8 mouse cellular contexts compared by ENCODE assay signal in the genomic region with DNA sequence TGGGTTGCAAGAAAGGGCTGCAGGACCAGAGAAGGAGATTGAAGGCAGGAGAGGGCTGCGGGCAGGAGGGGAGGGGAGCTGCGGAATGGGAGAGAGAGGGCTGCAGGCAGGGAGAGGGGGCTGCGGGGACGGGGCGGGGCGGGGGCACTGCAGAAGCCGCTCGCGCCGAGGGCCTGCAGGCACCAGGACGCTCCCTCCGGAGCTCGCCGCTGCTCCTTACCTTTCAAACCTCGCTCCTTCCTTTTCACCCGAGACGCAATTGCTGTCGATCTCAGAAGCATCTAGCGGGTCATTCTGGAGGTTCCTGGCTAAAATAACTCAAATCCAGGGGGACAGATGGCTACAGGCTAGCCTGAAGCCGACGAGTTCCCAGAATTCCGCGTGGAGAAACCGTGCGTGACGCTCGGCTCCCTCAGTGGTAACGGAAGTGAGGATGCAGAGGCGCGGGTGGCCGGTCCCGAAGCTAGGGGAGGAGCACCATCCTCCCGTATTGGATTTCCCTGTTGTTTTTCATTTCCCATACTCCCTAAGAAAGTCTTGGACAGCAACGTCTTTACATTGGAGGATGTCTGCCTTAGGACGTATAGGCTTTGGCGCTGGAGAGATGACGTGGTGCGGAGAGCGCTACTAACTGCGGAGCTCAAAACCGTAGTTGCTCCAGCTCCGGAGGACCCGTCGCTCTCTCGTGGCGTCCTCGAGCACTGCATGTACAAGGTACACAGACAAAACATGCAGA. TPM values are rescaled to one million over a fixed set of nuclear protein-coding genes. Genes with fewer than 3 reads are reported as not detected.
A peak's percentile ranks its signal among the peaks of the same experiment; 100 is the strongest.
DNase-seq lines count a peak whose midpoint lies in the region; ATAC-seq and TF ChIP-seq lines count a peak whose summit lies in the region.

No protein-coding gene starts in this region.

- peak overlapping the region; percentile 81 for H3K4me3 ChIP-seq in G1E (ENCODE audit: low read depth, low read length)
- peak overlapping the region; percentile 69 for H3K4me3 ChIP-seq in forebrain, embryonic 13.5 days
- peak overlapping the region; percentile 74 for H3K4me3 ChIP-seq in liver, embryonic 16.5 days (ENCODE audit: low read depth, low read length)
- H3K4me3 ChIP-seq in neural tube, embryonic 12.5 days, result peak overlapping the region; percentile 67
- peak overlapping the region; percentile 72 for H3K4me3 ChIP-seq in stomach, postnatal 0 days (ENCODE audit: low read depth, low read length)

- no peak for TF ChIP-seq CTCF in G1E (IDR thresholded peaks at IDR 0.05; ENCODE audit: low read depth, low read length)
- TF ChIP-seq CTCF in stomach, postnatal 0 days (IDR thresholded peaks at IDR 0.05; ENCODE audit: low read depth), result peak; percentile 71

- H3K36me3 ChIP-seq in G1E (replicated peaks), result peaks cover 59% of the 10 kb centered on the region
- H3K36me3 ChIP-seq in forebrain, embryonic 13.5 days (ENCODE audit: poor library complexity, severe bottlenecking), result peaks cover 58% of the 10 kb centered on the region
- no peaks in the 10 kb centered on the region for H3K36me3 ChIP-seq in liver, embryonic 16.5 days (ENCODE audit: control insufficient read depth, insufficient read depth)
- H3K36me3 ChIP-seq in neural tube, embryonic 12.5 days, result peaks cover 42% of the 10 kb centered on the region
- H3K36me3 ChIP-seq in stomach, postnatal 0 days (ENCODE audit: control insufficient read depth, insufficient read depth, low read length), result peaks cover 11% of the 10 kb centered on the region

- H3K4me1 ChIP-seq in G1E (ENCODE audit: insufficient read depth, low read depth, low read length), result peaks cover 20% of the 10 kb centered on the region
- H3K4me1 ChIP-seq in forebrain, embryonic 13.5 days, result peaks cover 22% of the 10 kb centered on the region
- H3K4me1 ChIP-seq in liver, embryonic 16.5 days (ENCODE audit: control insufficient read depth, low read depth, low read length), result peaks cover 12% of the 10 kb centered on the region
- peaks cover 16% of the 10 kb centered on the region for H3K4me1 ChIP-seq in neural tube, embryonic 12.5 days
- no peaks in the 10 kb centered on the region; the same call in 1 of the 2 replicates for H3K4me1 ChIP-seq in stomach, postnatal 0 days (replicated peaks; ENCODE audit: control insufficient read depth, insufficient read depth)

- H3K9me3 ChIP-seq in G1E (replicated peaks), result no peaks in the 10 kb centered on the region; the same call in 1 of the 2 replicates
- no peaks in the 10 kb centered on the region for H3K9me3 ChIP-seq in forebrain, embryonic 13.5 days (replicated peaks)
- no peaks in the 10 kb centered on the region for H3K9me3 ChIP-seq in liver, embryonic 16.5 days (replicated peaks; ENCODE audit: control insufficient read depth, low read length)
- H3K9me3 ChIP-seq in neural tube, embryonic 12.5 days, result no peaks in the 10 kb centered on the region
- H3K9me3 ChIP-seq in stomach, postnatal 0 days (ENCODE audit: control insufficient read depth, low read length), result no peaks in the 10 kb centered on the region

- under 1% methylated on average over 40 of the region's 47 CpGs for WGBS in forebrain, embryonic 13.5 days
- WGBS in liver, embryonic 16.5 days (ENCODE audit: insufficient replicate concordance), result under 1% methylated on average over 45 of the region's 47 CpGs
- under 1% methylated on average over 45 of the region's 47 CpGs for WGBS in neural tube, embryonic 12.5 days
- under 1% methylated on average over 42 of the region's 47 CpGs for WGBS in stomach, postnatal 0 days

- H3K9ac ChIP-seq in forebrain, embryonic 13.5 days, result peak overlapping the region; percentile 86
- peak overlapping the region; percentile 67 for H3K9ac ChIP-seq in liver, embryonic 16.5 days (ENCODE audit: low read depth, low read length)
- H3K9ac ChIP-seq in neural tube, embryonic 12.5 days, result peak overlapping the region; percentile 88
- H3K9ac ChIP-seq in stomach, postnatal 0 days (ENCODE audit: low read length), result peak overlapping the region; percentile 67

- peak overlapping the region; percentile 93 for H3K27ac ChIP-seq in forebrain, embryonic 13.5 days
- H3K27ac ChIP-seq in liver, embryonic 16.5 days (ENCODE audit: low read length), result peak overlapping the region; percentile 27; the same call in 1 of the 2 replicates
- H3K27ac ChIP-seq in neural tube, embryonic 12.5 days, result peak overlapping the region; percentile 80
- peak overlapping the region; percentile 85 for H3K27ac ChIP-seq in stomach, postnatal 0 days (replicated peaks)

- intact Hi-C loops in heart, postnatal 10 days (cut with DNase I), result loop anchor here (2.0 kb wide), 1 partner anchor 330 kb away; no protein-coding TSS in a partner anchor

- peak overlapping the region; percentile 88 for H3K4me2 ChIP-seq in forebrain, embryonic 13.5 days
- H3K4me2 ChIP-seq in liver, embryonic 16.5 days (ENCODE audit: low read depth, low read length), result peak overlapping the region; percentile 94
- H3K4me2 ChIP-seq in neural tube, embryonic 12.5 days (replicated peaks), result peak overlapping the region; percentile 73
- peak overlapping the region; percentile 90 for H3K4me2 ChIP-seq in stomach, postnatal 0 days (replicated peaks; ENCODE audit: low read depth)

- peak; percentile 77 for ATAC-seq in G1E (ENCODE audit: extremely low read depth, insufficient number of reproducible peaks, low FRiP score, poor library complexity, severe bottlenecking)
- ATAC-seq in forebrain, embryonic 13.5 days, result peak; percentile 94
- peak; percentile 76 for ATAC-seq in liver, embryonic 16.5 days (ENCODE audit: low read depth)
- ATAC-seq in neural tube, embryonic 12.5 days (ENCODE audit: low FRiP score, low read depth), result peak; percentile 91
- ATAC-seq in stomach, postnatal 0 days (ENCODE audit: low FRiP score, low TSS enrichment), result peak; percentile 93

- TF ChIP-seq EP300 in stomach, postnatal 0 days (optimal IDR thresholded peaks at IDR 0.05), result no peak

- no peaks in the 10 kb centered on the region for H3K27me3 ChIP-seq in G1E (ENCODE audit: insufficient read depth, low read length)
- H3K27me3 ChIP-seq in forebrain, embryonic 13.5 days, result no peaks in the 10 kb centered on the region
- H3K27me3 ChIP-seq in liver, embryonic 16.5 days (ENCODE audit: control insufficient read depth, insufficient read depth, low read depth, low read length), result no peaks in the 10 kb centered on the region
- H3K27me3 ChIP-seq in neural tube, embryonic 12.5 days (replicated peaks), result no peaks in the 10 kb centered on the region
- H3K27me3 ChIP-seq in stomach, postnatal 0 days (ENCODE audit: control insufficient read depth, insufficient read depth, low read length), result no peaks in the 10 kb centered on the region

- DNase-seq in G1E (ENCODE audit: low spot score), result peak; percentile 71
- DNase-seq in cerebellum, adult 11 months, result peak; percentile 82
- peak; percentile 82 to 83 for DNase-seq in heart, postnatal 10 days
- DNase-seq in kidney, postnatal 4 days, result peak; percentile 85 to 91
- peak; percentile 86 for DNase-seq in stomach, postnatal 0 days (ENCODE audit: low spot score)

RNA-seq across cellular contexts. Expression of gene Zfp61, which starts 1.9 kb away (rescaled TPM):
- total RNA-seq in G1E (2014; fragmentation: Nextera tagmentation), result 14.7 and 19.0 TPM in 2 replicates
- total RNA-seq in G1E (2017), result 21.5 and 23.2 TPM in 2 replicates
- 3.9 and 5.0 TPM in 2 replicates for polyA plus RNA-seq in G1E (2012)
- 44.0 and 46.2 TPM in 2 replicates for polyA plus RNA-seq in forebrain, embryonic 13.5 days (2015; fragmentation: Nextera tagmentation; extraction: Ambion mirVana)
- 1 to 10 TPM; 4.0 to 5.5 TPM for total RNA-seq in heart, postnatal 10 days (2021)
- polyA plus RNA-seq in liver, embryonic 16.5 days (2015; fragmentation: Nextera tagmentation; extraction: Ambion mirVana), result 2.3 and 2.7 TPM in 2 replicates
- 41.3 and 43.7 TPM in 2 replicates for polyA plus RNA-seq in neural tube, embryonic 12.5 days (2016; fragmentation: Nextera tagmentation; extraction: Ambion mirVana)
- 12.9 and 13.8 TPM in 2 replicates for polyA plus RNA-seq in stomach, postnatal 0 days (2015; fragmentation: Nextera tagmentation; extraction: Ambion mirVana)

RNA-seq across cellular contexts. Expression of gene Zfp94, which starts 17.3 kb away (rescaled TPM):
- total RNA-seq in G1E (2014; fragmentation: Nextera tagmentation), result 8.9 and 12.5 TPM in 2 replicates
- total RNA-seq in G1E (2017), result 5.4 and 6.0 TPM in 2 replicates
- polyA plus RNA-seq in G1E (2012), result 3.1 and 3.5 TPM in 2 replicates
- 20.1 and 20.9 TPM in 2 replicates for polyA plus RNA-seq in forebrain, embryonic 13.5 days (2015; fragmentation: Nextera tagmentation; extraction: Ambion mirVana)
- total RNA-seq in heart, postnatal 10 days (2021), result 1 to 10 TPM; 2.2 to 2.5 TPM
- polyA plus RNA-seq in liver, embryonic 16.5 days (2015; fragmentation: Nextera tagmentation; extraction: Ambion mirVana), result 1.8 and 2.3 TPM in 2 replicates
- 16.3 and 18.4 TPM in 2 replicates for polyA plus RNA-seq in neural tube, embryonic 12.5 days (2016; fragmentation: Nextera tagmentation; extraction: Ambion mirVana)
- 4.8 and 5.5 TPM in 2 replicates for polyA plus RNA-seq in stomach, postnatal 0 days (2015; fragmentation: Nextera tagmentation; extraction: Ambion mirVana)

RNA-seq across cellular contexts. Expression of gene Zfp93, which starts 28.9 kb away (rescaled TPM):
- total RNA-seq in G1E (2014; fragmentation: Nextera tagmentation) (1.9 and 2.4 TPM in 2 replicates), G1E (2017) (2.3 and 2.4 TPM in 2 replicates)
- 0.36 and 0.79 TPM in 2 replicates for polyA plus RNA-seq in G1E (2012)
- polyA plus RNA-seq in forebrain, embryonic 13.5 days (2015; fragmentation: Nextera tagmentation; extraction: Ambion mirVana), result 9.3 and 9.4 TPM in 2 replicates
- 1 to 10 TPM; 3.5 to 5.0 TPM for total RNA-seq in heart, postnatal 10 days (2021)
- polyA plus RNA-seq in liver, embryonic 16.5 days (2015; fragmentation: Nextera tagmentation; extraction: Ambion mirVana), result 1.1 and 1.3 TPM in 2 replicates
- 7.1 and 7.2 TPM in 2 replicates for polyA plus RNA-seq in neural tube, embryonic 12.5 days (2016; fragmentation: Nextera tagmentation; extraction: Ambion mirVana)
- 4.3 TPM in 2 replicates for polyA plus RNA-seq in stomach, postnatal 0 days (2015; fragmentation: Nextera tagmentation; extraction: Ambion mirVana)

RNA-seq across cellular contexts. Expression of gene Tescl, which starts 34.6 kb away (rescaled TPM):
- not detected in 2 replicates for total RNA-seq in G1E (2014; fragmentation: Nextera tagmentation)
- total RNA-seq in G1E (2017), result not detected in 2 replicates
- not detected in 2 replicates for polyA plus RNA-seq in G1E (2012)
- not detected in 2 replicates for polyA plus RNA-seq in forebrain, embryonic 13.5 days (2015; fragmentation: Nextera tagmentation; extraction: Ambion mirVana)
- total RNA-seq in heart, postnatal 10 days (2021), result under 1 TPM in 1 of 2 experiments, not detected in 1; 0.31 TPM
- polyA plus RNA-seq in liver, embryonic 16.5 days (2015; fragmentation: Nextera tagmentation; extraction: Ambion mirVana), result not detected in 2 replicates
- not detected in 2 replicates for polyA plus RNA-seq in neural tube, embryonic 12.5 days (2016; fragmentation: Nextera tagmentation; extraction: Ambion mirVana)
- polyA plus RNA-seq in stomach, postnatal 0 days (2015; fragmentation: Nextera tagmentation; extraction: Ambion mirVana), result 0.15 and 0.42 TPM in 2 replicates

RNA-seq across cellular contexts. Expression of gene Zfp108, which starts 44.5 kb away (rescaled TPM):
- total RNA-seq in G1E (2014; fragmentation: Nextera tagmentation) (0.30 TPM in 1 of 2 replicates, not detected in the other), G1E (2017) (0.17 and 0.22 TPM in 2 replicates)
- not detected in 2 replicates for polyA plus RNA-seq in G1E (2012)
- polyA plus RNA-seq in forebrain, embryonic 13.5 days (2015; fragmentation: Nextera tagmentation; extraction: Ambion mirVana), result 2.5 and 3.4 TPM in 2 replicates
- total RNA-seq in heart, postnatal 10 days (2021), result 1 to 10 TPM; 1.4 to 1.7 TPM
- polyA plus RNA-seq in liver, embryonic 16.5 days (2015; fragmentation: Nextera tagmentation; extraction: Ambion mirVana), result 0.49 and 0.51 TPM in 2 replicates
- polyA plus RNA-seq in neural tube, embryonic 12.5 days (2016; fragmentation: Nextera tagmentation; extraction: Ambion mirVana), result 3.3 and 3.7 TPM in 2 replicates
- polyA plus RNA-seq in stomach, postnatal 0 days (2015; fragmentation: Nextera tagmentation; extraction: Ambion mirVana), result 1.8 and 1.9 TPM in 2 replicates

Comparison
In these comparisons a context has a peak if more than half of its experiments do, and no peak if none do; other contexts are left out.
1. Peak in every context shown above with its lines: DNase-seq, ATAC-seq, H3K4me3 ChIP-seq and H3K27ac ChIP-seq.
2. H3K27ac ChIP-seq: peak in every context shown above with its lines; median percentile 93 in forebrain, embryonic 13.5 days; 85 in stomach, postnatal 0 days; 80 in neural tube, embryonic 12.5 days; 27 in liver, embryonic 16.5 days.